Mouse (Mus musculus): ENCODE results near the gene Sapcd2.
A peak's percentile ranks its signal among the peaks of the same experiment; 100 is the strongest.

Gene Sapcd2

GRCm38 (mm10) chr2:25422587-25423410 is 50.7 kb downstream of the Sapcd2 start, which contains the start of gene Fut7:
Gene Fut7, plus strand, starts transcription at chr2:25423267.
- DNase-seq (ENCODE audit: extremely low spot score, low read depth, low spot score), result no peak

- no peak for DNase-seq (ENCODE audit: extremely low spot score, low read depth, low spot score)
Measured at GRCm38 (mm10) chr2:25423626-25424025, 51.5 kb downstream of the Sapcd2 start.

- no peak for DNase-seq (ENCODE audit: extremely low spot score, low read depth, low spot score)
Measured at GRCm38 (mm10) chr2:25425481-25425880, 53.4 kb downstream of the Sapcd2 start.

- peak; percentile 20 for DNase-seq (ENCODE audit: extremely low spot score, low read depth, low spot score)
Measured at GRCm38 (mm10) chr2:25426721-25427191, 54.6 kb downstream of the Sapcd2 start.

- DNase-seq (ENCODE audit: extremely low spot score, low read depth, low spot score), result no peak
Measured at GRCm38 (mm10) chr2:25427256-25427655, 55.1 kb downstream of the Sapcd2 start.
